Mouse (Mus musculus): ENCODE measurements around the gene Rab24.

The Rab24 gene

GRCm38 (mm10) chr13:55328641-55329040 is 6.9 kb upstream of the Rab24 start:
- DNase-seq: no peak

GRCm38 (mm10) chr13:55328171-55328570 is 6.4 kb upstream of the Rab24 start:
- DNase-seq: no peak

GRCm38 (mm10) chr13:55327633-55328032 is 5.9 kb upstream of the Rab24 start:
- DNase-seq: peak; percentile 77

GRCm38 (mm10) chr13:55327169-55327568 is 5.4 kb upstream of the Rab24 start:
- DNase-seq: no peak

GRCm38 (mm10) chr13:55325596-55325995 is 3.9 kb upstream of the Rab24 start:
- DNase-seq: no peak

- no peak for DNase-seq
Observed at GRCm38 (mm10) chr13:55322130-55322825, 532 bp upstream of the Rab24 start.

GRCm38 (mm10) chr13:55319931-55320533 is 1.7 kb downstream of the Rab24 start, which contains the start of gene Prelid1:
TSS of gene Prelid1 (plus strand) at chr13:55320500.
- no peak for DNase-seq

GRCm38 (mm10) chr13:55318351-55318750 is 3.4 kb downstream of the Rab24 start:
- no peak for DNase-seq

- DNase-seq: no peak
Observed at GRCm38 (mm10) chr13:55314891-55315412, 6.8 kb downstream of the Rab24 start.

GRCm38 (mm10) chr13:55313051-55313450 is 8.7 kb downstream of the Rab24 start:
- no peak for DNase-seq

- DNase-seq: no peak
Observed at GRCm38 (mm10) chr13:55312028-55312630, 9.6 kb downstream of the Rab24 start.

GRCm38 (mm10) chr13:55300913-55301312 is 20.8 kb downstream of the Rab24 start:
- DNase-seq: no peak

- no peak for DNase-seq
Observed at GRCm38 (mm10) chr13:55296760-55297159, 25.0 kb downstream of the Rab24 start.

GRCm38 (mm10) chr13:55288854-55289253 is 32.9 kb downstream of the Rab24 start:
- DNase-seq: no peak

- no peak for DNase-seq
Observed at GRCm38 (mm10) chr13:55277646-55278045, 44.1 kb downstream of the Rab24 start.

- DNase-seq: no peak
Observed at GRCm38 (mm10) chr13:55277203-55277602, 44.5 kb downstream of the Rab24 start.

Data from right cerebral cortex, postnatal 4 days (tissue).